Mouse (Mus musculus): Measurements from ENCODE around the gene Gp1bb.

The Gp1bb gene

GRCm38 (mm10) chr16:18598006-18598405, 24.2 kb downstream of the Gp1bb start:
- no peak for DNase-seq

DNA sequence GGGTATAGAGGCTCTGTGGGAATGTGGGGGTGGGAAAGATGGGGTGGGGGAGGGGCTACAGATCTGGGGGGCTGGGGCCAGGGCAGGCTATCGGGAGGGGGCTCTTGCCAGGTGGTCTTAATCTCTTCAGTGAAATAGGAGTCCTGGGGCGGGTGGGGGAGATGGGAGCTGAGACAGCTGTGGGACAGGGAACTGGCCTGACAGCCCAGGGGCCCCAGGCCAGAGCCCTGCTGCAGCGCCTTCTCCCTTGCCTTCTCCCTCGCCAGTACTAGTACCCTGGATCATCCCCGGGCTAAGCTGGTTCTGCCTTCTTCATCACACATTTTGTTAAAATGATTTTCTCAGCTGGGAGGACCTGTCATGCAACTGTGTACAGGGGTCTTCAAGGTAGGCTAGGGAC, 25.9 kb downstream of the Gp1bb start:
- no peak for DNase-seq

DNA sequence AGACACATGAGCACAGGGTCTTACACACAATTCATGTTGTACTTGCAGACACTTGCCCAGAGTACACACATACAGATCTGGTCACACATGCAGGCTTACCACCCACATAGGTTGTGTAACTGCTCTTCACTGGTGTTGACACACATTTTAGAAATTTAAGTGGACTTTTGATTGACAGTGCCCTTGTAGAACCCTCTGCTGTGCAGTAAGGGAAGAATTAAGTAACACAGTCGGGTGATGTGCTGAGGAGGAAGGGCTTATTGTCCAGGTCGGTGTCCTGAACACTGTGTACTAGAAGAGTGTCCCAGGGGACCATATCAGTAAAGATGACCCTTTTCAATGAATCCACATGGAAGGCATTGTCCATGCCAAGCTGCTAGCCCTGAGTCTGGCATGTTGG, 28.3 kb downstream of the Gp1bb start:
- DNase-seq: no peak

DNA sequence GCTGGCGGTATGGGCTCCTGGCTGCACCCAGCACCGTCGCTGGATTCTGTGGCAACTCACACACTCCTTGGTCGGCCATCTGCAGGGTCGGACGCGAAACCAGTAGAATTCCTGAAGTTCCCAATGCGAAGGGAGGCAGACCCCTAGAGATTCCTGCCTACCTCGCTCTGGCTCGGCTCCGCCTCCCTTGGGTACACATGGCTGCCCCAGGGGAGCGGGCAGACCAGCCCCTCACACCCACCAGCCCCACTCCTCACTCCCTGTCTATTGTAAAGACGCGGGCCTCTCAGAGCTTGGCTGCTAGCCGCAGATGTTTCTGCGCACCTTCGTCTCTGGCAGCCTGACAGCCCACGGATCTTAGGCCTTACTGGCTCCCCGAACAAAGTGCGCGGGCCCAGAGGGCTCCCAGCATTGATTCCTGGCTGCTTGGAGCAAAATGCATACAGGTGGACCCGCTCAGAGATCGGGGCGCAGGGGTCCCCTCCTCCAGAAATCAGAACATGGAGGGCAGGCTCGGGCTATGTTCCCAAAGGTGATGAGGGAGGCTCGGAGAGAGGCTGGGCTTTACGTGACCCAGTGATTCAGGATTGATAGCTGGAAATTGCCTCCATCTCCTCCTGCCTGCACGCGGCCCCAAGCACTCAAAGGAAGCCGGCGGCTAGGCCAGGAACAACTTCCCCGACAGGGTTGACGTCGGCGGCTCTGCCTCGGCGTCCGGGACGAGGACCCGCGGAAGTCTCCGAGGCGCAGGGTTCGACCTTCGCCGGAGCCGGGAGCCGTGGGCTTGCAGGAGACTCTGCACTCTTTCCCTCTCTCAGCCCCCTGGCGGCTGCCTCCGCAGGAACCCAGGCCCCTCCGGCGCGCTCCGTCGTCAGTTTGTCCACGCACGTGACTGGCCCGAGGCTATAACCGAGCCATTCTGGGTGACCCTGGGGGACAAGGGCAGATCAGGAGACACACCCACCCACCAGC, 30.9 kb downstream of the Gp1bb start:
- DNase-seq: no peak

- DNase-seq: no peak
Observed at GRCm38 (mm10) chr16:18589804-18590790, 32.1 kb downstream of the Gp1bb start, which contains the start of gene Tbx1. Gene Tbx1, minus strand, starts transcription at chr16:18590671.

DNA sequence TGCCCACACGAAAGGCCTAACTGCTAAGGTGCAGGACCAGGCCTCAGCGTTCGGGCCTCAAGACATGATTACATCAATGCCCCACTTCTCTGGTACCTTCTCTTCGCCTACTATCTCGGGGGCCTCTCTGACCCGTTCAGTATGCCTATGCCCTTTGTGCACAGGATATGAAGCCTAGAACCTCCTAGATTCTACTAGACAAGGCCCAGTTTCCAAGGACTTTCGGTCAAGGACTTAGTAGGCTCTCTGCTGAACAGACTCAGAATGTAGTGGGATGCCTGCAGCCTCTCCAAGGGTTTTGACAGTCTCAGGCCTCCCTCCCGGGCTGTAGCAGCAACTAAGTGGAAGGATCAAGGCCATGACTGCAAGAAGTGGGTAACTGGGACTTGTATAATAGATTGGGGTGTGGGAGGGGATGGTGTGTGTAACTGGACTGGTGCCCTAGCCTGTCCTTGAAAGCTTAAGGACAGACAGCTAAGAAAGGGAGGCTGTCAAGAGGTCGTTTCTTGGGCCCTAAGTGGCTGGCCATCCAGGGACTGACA, 33.1 kb downstream of the Gp1bb start:
- DNase-seq: no peak

GRCm38 (mm10) chr16:18588738-18589055, 33.5 kb downstream of the Gp1bb start:
- DNase-seq: no peak

DNA sequence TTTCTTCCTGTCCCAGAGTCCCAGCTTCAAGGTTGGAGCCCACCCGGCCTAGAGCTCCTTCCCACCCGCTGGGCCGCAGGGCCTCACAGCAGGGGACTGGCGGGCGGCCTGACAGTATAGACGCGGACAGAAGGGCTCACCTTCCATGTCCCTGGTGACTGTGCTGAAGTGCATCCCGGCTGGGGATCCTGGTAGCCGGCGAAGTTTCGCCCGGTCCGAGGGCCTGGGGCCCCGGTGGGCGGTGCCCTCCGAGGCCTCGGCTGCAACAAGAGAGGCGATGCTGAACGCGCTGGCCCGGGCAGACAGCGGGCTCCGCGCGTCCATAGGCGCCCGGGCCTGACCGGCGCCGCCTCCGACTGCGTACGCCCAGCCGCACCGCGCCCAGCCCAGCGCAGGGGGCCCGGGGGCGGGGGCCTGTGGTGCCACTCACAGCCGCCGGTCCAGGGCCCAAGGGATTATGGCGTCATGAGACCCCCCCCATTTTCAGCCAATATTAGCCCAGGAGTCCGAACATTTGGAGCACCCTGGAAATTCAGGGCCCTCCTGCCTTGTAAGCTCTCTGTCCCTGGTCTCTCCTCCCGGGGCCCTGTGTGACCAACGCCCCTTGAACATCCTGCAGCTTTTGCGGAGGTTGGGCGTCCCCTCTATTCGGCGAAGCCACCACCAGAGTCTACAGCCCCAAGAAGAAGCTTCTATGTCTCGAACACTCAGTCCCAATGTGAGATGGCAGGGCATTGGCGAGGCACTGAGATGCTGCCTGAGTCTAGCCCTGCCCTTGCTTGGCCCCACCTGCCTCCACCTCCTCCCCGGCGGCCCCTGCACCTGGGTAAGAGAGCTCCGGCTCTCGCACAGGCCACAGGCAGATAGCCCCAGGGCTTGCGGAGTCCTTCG, 34.1 kb downstream of the Gp1bb start:
- no peak for DNase-seq

DNA sequence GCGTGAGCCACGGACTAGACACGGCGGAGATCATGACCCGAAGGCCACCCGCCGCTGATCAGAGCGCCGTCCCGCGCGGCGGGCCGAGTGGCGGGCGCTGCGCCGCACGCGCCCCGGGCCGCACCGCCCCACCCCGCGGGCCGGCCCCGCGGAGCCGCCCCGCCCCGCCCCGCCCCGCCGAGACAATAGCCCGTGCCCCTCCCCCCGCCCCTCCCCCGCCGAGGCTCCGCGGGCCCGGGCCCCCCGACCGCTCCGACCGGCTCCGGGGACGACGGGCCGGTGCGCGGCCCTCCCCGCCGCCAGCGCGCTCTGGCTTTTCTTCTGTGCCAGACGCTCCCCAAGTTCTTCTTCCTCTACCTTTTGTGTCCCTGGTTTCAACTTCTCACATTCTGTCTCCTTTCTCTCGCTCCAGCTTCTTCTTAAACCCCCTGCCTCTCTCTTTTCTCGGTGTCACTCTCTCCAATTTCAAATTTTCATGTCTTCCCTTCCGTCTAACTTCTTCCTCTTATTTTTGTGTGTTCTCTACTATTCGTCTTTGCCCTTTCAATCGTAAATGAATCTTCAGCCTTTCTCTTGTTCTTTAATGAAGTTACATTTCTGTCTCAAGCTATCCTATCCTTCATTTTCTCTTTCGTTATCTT, 35.2 kb downstream of the Gp1bb start:
- DNase-seq: no peak

DNA sequence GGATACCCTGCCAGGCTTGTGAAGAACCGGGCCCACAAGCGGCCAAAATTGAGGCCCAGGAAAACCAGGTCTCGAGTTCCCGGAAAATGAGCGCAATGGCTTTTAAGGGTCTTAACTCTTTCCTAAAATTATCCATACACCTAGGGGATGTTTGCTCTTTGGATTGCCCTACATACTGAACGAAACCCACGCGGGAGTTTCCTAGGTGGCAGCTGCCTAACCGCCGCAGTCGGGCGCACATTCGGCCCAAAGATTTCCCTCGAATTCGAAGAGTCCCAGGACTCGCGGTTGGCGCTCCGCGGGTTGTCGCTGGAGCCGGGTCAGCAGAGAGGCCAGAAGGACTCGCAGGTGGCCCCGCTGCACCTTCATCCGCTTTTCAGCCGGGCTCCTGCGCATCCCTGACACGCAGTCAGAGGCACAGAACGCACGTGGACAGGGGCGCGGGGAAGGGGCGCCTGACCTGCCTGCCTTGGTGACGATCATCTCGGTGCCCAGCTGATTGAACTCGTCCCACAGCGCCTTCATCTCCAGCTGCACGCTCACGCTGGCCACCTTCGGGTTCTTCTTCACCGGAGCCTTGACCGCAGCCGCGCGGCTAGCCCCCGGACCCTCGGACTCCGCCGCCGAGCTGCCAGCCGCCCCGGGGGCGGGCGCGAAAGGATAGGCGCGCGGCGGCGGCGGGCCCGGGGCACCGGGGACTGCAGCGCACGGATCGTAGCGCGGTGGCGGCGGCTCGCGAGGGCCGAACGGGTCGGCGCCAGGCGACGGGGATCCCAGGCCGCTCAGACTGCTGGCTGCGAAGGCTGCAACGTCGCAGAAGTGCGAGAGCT, 35.9 kb downstream of the Gp1bb start:
- no peak for DNase-seq

DNA sequence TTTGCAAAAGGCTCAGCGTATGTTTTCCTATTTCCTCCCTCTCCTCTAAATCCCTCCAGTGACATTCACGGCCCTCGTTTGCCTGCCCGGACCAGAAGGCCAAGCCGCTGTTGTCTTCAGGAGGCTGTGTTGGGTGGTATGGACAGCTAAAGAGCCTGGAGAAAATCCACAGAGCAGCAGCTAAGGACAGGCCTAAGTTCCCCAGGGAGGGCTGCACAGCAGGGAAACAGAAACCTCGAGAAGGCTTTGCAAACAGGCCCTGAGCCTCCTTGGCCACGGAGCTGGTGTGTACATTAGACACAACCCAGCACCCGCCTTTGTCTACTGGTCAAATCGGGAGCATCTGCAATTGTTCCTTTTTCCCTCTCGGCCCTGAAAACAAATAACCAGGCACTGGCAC, 36.5 kb downstream of the Gp1bb start:
- DNase-seq: no peak

- DNase-seq: no peak
Observed at GRCm38 (mm10) chr16:18584901-18585510, 37.2 kb downstream of the Gp1bb start.

DNA sequence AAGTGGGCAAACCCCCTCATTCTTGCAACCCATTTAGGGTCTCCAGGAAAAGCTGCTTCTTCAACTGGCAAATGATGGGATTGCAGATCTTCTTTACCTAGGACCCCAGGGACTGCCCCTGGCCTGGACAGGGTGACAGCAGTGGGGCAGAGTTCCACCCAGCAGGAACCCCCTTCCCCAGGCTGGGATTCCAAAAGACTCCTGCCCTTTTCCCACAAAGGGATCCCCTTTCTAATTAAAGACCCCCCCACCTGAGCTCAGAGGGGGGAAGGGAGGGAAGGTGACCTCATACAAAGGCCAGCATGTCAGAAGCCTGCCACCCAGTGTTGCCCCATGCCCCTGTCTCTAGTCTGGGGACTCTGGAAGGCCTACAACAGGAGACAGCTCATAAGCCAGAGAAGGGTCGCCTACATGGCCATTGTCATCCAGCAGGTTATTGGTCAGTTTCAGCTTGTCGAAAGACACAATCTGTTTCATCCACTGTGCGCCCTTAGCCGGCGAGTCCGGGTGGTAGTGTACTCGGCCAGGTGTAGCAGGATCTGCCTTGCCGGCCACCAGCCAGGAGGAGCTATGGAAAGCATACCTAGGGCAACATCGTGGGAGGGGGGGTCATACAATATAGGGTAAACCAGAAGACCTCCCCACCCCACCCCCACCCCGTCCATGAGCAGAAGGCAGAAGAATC, 38.4 kb downstream of the Gp1bb start:
- no peak for DNase-seq

DNA sequence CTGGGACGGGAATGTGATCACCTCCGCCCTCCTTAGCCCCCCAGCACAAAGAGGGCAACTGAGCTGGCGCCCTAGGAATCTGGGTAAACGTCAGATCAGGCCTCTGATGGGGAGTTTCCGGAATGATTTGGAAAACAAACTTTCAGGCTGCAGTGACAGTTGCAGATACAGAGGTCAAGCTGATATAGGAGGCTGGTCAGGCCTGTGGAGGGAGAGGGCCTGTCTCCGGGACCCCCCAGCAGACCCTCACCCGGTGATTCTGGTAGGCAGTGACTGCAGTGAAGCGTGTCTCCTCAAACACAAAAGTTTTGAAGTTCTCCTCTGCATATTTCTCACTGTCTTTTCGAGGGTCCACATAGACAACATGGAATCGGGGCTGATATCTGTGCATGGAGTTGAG, 39.0 kb downstream of the Gp1bb start:
- no peak for DNase-seq

GRCm38 (mm10) chr16:18582426-18583148, 39.6 kb downstream of the Gp1bb start:
- no peak for DNase-seq

GRCm38 (mm10) chr16:18581623-18582205, 40.5 kb downstream of the Gp1bb start:
- peak; percentile 23 for DNase-seq

DNA sequence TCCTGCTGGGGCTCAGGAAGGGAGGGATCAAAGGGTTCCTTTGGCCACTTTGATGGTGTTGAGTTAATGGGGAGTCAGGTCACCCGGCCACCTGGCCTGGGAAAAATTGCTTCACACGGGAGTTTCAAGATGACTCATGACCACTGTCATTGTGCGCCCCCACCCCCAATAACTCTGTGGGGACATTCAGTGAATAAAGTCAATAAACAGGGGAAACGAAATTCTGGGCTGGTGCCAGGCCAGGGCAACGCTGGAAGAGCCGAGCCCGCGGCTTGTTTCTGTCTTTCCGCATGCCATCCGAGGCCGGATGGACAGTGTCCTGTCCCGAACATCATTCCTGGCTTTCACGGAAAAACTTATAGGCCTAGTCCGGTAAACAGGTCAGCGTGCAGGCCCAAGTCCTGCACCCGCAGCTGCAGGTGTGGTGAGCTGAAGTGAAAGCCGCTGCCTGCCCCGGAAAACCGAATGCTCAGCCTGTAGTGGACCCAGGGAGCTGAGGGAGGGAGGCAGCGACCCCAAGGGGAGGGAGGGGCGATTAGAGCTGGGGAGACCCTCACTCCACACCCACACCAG, 41.1 kb downstream of the Gp1bb start:
- DNase-seq: no peak

- DNase-seq: no peak
Observed at GRCm38 (mm10) chr16:18580389-18580788, 41.8 kb downstream of the Gp1bb start.

Measured in right cerebral cortex, postnatal 25 days (tissue).